Mouse (Mus musculus): Measurements from ENCODE around the gene Zfp523.

GRCm38 (mm10) chr17:28177540-28178046 is 664 bp downstream of the Zfp523 start:
- TF ChIP-seq POLR2A (IDR thresholded peaks at IDR 0.05; ENCODE audit: borderline replicate concordance, low read depth, low read length) = no peak
- no peak for TF ChIP-seq CTCF (IDR thresholded peaks at IDR 0.05; ENCODE audit: low read depth, low read length)
